Mouse (Mus musculus) thymus, adult 2 months (tissue): ENCODE data around the gene Etv6.

Experiments used
- CTCF ChIP-seq: fragments of 200-500 bp; IDR thresholded peaks from 2 replicates; pipeline ENCODE4 v1.5.1; 2012; ENCODE audit warnings: mild to moderate bottlenecking, control low read depth, low read length, moderate library complexity, borderline replicate concordance; ENCODE audit not compliant: control insufficient read depth, poor library complexity, insufficient read depth; ENCODE audit errors: extremely low read depth
- POLR2A ChIP-seq: fragments of 200-500 bp; IDR thresholded peaks from 2 replicates; pipeline ENCODE4 v1.6.1; 2012; ENCODE audit warnings: mild to moderate bottlenecking, low read length, control low read depth, moderate library complexity; ENCODE audit not compliant: control insufficient read depth, poor library complexity, insufficient read depth; ENCODE audit errors: extremely low read depth

DNA sequence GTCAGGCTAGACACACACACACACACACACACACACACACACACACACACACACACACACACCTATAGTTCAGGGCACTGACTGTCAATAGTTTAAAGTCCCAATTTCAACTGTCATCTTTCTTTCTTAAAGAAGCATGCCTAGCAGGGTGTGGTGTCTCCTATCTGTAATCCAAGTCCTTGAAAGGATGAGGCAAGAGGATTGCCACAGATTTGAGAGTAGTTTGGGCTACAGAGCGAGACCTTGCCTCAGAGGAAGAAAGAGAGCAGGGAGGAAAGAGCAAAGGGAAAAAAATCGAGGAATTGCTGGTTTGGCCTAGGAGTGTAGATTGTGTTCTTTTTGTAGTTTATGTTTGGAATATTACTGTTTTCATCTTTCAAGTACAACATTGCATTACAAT is 9.2 kb upstream of the Etv6 start:
- TF ChIP-seq POLR2A (no peak), CTCF (no peak)
